Mouse (Mus musculus): Measurements from ENCODE around the gene Sash3.

Gene Sash3

DNA sequence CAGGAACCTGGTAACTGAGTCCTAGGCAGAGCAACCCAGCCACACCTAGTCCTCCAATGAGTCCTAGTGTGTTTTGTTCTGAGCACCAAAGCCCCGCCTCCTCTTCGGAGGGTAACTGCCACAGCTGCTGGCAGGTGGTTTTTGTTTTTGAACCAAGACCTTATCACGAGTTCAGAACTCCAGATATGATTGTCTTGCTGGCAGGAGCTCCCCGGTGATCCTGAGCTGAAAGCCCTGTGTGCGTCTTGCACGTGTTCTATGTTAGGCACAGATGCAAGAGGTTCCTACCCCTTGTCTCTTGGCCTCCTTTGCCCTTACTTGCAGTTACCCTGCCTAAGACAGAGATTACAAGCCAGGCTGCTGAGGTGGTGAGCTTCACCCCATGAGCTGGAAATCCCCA lies 4.8 kb upstream of the Sash3 start:
- DNase-seq, result no peak

DNA sequence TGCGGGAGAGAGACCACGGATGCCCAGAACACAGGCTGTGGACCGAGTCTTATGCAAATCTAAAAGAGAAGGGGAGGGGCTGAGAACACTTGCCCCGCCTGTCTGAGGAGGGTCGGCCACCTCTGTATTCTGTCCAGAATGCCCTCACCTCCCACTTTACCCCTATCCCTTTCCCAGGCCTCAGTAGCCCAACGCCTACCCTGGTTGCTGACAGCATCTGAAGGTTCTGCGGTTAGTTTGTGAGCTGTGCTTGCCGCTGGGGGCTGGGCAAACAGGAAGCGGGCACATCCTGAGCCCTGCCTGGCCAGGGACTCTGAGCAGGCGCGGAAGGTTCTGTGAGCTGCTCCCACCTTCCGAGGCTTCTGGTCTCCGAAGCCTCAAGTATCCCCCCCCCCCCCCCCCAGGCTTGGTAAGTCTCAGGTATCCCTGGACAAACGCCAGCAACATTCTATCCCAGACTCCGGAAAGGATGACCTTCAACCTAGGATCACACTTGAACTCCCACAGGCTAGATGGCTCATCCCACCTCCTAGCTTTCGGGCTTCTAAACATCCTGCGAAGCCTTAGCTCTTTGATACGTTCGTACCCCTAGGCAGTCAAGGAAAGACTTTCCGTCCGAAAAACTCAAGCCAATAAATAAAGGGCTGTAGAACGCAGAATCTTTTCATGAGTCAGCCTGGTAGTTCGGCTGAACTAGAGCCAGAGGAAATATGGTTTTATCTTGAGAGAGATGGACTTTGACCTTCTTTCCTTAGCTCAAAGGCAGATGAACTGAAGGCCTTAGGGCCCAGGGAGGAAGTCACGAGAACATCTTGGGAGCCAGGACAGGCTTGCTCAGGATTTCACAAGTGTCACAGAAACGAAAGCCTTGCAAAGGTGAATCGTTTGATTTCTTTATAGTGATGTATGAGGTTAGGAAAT lies 2.6 kb upstream of the Sash3 start:
- DNase-seq, result no peak

DNA sequence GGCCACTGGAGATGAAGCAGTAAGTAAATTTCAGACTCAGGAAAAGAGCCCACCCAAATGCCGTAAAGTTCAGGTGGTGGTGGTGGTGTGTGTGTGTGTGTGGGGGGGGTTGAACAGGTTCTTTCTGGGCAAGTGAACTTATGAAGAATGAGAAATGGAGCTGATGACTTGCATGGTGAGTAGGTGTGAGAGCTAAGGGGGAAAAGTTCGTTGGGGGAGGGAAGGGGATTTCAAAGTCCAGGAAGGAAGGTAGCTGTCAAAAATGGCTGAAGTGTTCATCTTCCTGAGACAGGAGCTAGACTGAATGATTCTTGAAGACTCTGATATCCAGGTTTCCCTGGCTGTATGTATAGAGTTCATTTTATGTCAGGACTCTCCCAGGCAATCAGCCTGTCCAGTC lies 990 bp downstream of the Sash3 start:
- DNase-seq, result no peak

DNA sequence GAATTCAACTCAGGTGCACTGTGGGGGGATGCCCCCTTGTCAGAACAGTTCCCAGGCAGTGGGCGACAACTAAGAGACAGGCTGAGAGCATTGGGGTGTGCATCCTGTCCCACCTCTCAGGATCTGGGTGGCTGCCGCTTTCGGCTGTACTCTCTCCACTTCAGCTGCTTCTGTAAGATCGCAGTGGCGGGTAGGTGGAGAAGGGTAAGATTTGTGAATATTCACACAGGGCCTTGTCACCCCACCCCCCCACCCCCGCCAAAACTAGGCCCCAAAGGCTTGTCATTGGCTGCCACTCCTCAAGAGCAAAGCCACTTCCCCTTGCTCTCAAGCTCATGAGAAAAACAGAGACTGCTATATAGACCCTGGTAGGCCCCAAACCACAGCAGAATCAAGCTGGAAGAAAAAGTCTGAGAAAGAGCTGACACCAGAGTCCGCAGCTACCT lies 1.5 kb downstream of the Sash3 start:
- no peak for DNase-seq

DNA sequence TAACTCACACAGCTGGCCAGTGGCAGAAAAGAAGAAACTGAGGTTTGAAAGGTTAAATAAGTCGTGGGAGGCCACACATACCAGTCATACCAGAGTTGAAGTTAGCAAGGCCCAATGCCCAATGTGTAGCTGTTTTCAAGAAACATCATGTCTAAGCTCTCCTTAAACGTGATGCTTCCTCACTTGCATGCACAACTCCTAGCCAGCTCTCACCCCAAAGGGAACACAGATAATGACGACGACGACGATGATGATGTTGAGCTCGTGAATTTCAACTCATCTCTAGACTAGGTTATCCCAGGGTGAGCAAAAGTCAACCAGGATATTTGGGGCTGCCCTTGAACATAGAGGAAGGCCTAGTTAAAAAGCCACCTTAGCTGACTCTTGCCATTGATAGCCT lies 5.9 kb downstream of the Sash3 start:
- DNase-seq, result no peak

DNA sequence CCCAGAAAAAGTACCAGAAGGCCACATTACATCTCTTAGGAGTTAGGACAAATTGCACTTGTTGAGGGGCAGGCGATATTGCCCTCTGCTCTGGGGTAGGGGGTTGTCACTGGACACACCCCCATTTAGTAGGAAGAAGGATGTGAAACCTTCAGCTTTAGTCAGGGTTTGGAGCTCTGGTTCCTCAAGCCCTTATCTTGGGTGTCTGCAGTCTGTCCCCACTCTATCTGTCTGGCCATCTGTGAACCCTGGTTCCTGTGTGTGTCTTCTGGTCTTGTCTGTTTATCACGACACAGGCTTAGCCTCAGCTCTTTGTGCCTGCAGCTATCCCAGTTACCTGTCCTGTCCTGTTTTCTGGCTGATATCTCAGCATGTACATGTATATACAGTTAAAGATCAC lies 7.2 kb downstream of the Sash3 start:
- no peak for DNase-seq

DNA sequence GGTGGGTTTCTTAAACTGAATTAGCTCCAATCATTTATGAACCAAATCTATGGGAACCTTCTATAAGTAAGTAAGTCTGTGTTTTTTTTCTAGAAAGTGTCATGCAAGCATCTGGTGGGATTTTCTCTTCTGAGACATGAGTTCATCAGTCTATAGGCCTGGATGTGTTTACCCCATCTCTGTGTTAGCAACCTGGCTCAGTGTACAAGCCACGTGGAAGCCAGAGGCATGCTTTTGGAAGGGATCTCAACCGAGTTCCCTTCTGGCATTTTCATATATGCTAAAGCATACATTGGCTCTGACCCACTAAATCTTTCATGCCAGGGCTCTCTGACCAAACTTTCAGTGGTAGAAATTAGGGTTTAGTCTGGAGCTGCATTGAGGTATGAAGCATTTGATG lies 7.7 kb downstream of the Sash3 start:
- no peak for DNase-seq

DNA sequence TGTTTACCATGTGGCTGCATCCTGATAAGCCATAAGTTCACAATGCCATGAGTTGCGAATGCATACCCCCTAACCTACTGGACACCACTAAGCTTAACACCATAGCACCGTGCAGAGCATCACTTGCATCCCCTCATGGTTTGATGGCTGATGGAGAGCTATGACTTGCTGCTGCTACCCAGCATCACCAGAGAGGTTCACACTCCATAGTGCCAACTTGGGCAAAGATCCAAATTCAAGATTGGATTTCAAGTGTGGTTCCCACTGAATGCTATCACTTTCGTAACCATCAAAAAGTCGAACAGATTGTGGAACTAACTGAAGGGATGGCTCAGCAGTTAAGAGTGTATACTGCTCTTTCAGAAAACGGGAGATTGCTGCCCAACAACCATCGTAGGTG lies 9.3 kb downstream of the Sash3 start:
- DNase-seq, result no peak

DNA sequence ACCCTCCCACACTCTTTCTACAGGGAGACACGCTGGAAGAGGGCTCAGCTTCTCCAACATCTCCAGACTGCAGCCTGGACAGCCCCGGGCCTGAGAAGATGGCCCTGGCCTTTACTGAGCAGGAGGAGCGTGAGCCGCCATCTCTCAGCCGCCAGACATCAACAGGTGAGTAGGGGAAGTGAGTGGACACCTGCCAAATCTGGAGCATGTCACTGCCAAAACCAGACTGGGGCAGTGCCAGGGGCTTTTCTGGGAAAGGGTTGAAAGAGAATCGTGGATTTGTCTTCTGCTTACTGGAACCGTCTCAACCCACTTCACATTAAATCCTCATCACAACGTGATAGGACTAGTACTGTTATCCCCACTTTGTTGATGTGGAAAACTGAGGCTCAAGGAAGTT lies 11.2 kb downstream of the Sash3 start:
- DNase-seq, result no peak

DNA sequence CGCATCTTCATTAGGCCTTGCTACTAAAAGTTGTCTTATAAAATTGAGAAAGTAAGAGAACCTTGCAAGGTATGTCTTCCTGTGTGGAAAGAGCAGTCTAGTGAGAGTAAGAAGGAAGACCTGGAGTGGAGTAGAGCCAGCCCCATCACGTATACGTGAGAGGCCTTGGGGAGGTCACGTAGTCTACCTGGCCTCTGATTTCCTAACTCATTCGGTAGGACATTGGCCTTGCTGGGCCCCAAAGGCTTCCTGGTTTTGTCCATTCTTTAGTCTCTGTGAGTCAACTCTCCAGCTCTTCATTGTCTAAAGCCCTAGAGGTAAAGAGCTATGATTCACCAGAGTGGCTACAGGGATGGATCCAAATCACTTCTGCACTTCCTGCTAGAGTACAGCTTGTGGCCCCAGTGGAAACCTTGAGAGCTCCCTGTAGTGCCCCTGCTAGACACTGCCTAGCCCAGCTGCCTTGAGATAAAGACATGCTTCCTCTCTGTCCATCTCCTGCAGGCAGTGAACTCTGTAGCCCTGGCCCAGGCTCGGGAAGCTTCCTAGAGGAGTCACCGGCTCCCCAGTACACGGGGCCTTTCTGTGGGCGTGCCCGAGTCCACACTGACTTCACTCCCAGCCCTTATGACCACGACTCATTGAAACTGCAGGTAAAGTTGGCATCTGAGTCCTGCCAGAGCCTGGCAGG lies 12.1 kb downstream of the Sash3 start:
- no peak for DNase-seq

DNA sequence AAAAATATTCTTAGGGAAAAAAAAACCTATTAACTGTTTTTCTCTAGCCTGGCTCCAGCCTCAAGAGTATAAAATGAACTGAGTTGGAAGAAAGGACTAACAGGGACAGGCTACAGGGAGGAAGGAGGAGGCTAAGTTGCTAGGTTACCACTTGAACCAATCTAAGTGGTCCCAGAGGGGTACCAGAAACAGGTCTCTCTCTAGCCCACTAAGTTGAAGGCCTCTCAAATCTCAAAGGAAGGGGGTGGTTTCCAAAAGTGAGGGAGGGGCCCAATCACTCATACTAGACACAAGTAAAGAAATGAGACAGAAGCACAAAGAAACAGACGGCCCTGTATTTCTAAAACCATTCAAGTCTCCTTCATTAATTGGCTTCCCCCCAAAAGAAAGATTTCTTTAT lies 23.7 kb downstream of the Sash3 start:
- no peak for DNase-seq

DNA sequence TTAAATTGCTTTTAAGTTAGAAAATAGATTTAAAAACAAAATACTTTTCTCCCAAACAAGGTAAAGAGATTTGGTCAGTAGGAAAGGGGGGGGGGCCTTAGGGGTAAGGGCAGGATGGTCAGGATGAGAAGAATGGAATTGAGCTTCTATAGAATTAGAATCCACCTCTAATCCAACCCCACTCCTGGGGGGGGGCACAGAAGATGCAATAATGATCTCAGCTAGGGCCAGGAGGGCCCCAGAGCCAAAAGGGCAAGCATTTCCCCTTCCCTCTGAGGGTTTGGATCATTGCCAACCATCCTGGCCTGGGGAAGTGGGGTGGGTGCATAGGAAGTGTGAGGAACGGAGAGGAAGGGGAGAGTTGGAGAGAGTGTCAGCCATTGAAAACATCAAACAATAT lies 24.1 kb downstream of the Sash3 start:
- no peak for DNase-seq

DNA sequence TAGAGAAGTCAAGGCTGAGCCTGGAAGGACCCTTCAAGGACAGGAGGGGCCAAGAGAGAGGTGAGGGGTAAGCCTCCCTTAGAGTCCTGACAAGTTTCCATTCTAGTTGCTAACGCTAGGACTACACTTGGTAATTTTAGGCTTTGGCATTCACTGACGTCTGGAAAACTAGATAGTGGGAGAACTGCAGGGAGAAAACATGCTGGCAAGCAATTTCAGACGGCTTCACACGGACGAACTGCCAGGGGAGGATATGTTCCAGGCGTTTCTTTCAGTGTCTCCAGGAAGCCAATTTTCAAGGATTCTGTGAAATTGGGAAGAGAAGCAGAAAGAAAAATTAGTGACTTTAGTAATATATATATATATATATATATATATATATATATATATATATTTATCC lies 35.6 kb downstream of the Sash3 start:
- no peak for DNase-seq

DNA sequence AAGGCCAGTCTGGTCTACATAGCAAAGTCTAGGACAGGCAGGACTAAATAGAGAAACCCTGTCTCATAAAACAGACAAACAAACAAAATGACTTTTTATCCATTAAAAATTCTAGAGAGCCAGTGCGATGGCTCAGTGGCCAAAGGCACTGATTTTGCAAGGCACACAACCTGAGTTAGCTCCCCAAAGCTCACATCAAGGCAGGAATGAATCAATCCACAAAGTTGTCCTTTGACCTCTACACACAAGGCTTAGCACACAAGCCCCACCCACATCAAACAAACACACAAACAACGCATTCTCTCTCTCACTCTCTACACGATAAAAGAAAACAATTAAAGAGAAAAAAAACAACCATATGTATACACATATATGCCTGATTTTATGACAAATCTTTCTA lies 38.5 kb downstream of the Sash3 start:
- DNase-seq, result no peak

DNA sequence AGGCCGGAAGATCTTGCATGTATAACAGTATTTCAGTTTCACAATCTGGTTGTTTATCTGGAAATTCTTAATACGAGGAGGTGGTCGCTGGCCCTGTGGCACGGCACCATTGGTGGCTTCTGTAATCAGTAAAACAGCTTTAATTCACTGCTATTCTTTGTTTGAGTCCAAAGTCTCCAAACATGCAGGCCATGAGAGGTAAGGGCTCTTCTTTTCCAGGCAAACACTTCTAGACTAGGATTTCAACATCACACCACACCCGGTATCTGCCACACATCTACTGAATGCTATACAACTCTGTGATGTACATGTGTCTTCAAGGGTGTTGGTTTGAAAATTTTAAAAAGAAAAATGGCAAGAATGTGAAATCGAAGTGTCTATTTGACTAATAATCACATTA lies 45.0 kb downstream of the Sash3 start:
- no peak for DNase-seq

DNA sequence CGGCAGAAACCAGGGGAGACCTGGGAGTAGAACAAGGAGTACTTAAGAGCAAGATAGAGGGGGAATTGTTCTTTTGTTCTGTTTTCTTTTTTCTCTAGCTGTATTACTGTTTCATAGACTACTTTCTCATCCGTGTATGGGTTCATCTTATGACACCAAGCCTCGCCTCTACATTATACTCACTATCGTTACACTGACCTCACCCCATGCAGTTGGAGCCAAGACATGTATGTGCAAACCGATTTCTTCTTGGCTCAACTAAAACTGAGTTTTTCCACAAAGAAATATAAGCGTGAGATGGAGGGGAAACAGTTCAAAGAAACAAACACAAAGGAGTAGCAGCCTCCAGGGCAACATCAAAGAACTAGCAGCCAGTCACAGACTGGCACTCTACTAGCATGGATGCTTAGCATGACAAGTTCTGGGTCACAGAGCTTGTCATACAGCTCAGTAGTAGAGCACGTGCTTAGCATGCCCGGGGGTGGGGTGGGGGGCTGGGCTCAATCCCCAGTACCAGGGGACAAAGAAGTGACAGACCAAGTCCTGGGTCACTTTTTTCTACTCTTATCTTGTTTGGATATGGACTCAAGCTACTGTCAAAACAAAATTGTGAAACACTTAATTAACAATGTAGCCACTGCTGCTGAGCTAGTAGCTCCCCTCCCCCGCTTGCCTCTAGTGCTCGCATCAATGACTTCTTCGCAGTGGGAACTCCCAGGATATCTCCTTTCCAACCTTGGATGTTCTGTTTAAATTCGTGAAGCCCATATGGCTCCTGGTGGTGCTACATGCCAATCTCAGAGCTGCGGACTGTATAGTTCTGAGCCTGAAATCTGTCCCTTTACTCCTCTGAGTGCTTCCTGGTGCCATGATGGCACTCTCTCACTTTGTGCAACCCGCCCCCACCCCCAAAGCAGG lies 47.3 kb downstream of the Sash3 start:
- no peak for DNase-seq

DNA sequence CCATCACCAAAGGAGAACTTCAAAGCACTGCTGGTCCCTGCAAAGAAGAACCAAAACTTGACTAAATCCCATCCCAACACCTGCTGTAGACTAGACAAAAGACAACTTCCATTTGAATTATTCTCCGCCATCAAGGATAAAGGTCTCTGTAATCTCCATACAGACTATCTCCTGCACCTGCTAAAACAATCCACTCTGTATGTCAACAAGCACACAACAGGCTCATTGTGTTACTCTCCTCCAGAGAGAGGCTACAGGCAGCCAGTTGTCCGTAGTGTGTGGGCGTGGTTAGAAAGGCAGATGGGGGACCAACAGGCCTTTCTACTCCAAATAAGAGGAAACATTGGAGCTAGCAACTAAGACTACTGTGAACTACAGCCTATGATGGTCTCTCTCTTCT lies 51.6 kb downstream of the Sash3 start:
- no peak for DNase-seq

DNA sequence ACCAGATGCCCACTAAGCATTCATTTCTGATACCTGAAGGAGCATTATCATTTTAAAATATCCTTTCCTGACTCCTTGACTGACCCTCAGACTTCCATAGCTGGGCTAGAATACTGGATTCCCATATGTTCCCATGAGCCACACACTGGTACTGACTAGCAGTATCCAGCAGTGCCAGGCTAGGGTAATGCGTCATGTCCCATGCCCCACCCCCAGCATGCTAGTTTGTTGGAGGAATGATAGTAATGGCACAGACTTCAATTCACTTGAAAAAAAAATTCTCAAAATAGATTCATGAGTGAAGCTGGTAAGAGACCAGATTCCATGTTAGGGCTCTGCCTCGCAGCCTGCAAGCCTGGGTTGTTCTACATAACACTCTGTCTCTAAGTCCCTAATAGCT lies 52.8 kb downstream of the Sash3 start:
- DNase-seq, result no peak

DNA sequence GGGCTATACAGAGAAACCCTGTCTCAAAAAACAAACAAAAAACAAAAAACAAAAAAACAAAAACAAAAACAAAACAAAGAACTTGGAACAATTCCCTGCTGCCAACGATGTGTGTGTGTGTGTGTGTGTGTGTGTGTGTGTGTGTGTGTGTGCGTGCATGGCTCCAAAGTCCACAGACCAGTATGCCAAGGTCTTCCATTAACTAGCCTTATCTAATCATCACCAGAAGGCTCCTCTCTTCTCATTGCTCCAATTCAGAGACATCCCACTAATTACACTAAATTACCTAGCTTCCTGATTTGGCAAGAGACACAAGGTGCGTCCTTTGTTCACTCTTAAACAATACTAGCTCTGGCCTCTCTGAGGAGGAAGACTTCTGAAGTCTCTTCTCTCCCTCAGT lies 54.5 kb downstream of the Sash3 start:
- DNase-seq, result no peak

DNA sequence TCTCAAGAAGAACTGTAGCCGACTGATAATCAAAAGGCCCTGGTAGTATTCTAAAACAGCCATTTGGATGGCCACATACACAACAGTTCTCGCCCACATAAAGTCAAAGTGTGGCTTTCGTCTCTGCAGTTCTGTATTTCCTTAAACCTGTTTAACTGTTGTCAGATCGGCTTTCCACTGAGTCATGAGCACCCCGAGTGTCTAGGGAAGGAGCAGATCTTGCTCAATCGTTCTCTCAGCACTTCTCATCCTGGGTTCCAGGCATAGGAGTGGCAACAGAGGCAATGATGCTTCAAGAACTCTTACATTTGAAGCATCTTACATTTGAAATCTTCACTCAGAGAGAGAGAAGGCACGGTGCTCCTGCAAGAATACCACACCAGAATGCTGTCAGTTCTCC lies 55.7 kb downstream of the Sash3 start:
- DNase-seq, result no peak

DNA sequence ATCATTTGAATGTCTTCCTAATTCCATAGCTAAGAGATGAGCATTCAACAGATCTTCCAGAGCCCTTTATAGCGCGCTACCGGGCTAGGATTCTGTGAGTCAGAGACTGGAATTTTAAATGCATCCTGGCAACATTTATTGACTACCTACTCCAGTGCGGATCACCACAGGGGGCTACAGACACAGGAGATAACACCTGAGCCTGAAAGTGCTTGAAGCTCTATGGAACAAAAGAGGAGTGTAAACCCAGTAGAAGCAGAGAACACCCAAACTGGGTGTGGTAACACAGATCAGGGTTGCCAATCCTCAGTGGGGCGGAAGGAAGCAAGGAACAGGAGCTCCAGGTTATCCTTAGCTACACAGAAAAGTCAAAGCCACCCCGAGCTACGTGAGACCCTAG lies 56.2 kb downstream of the Sash3 start:
- no peak for DNase-seq

DNA sequence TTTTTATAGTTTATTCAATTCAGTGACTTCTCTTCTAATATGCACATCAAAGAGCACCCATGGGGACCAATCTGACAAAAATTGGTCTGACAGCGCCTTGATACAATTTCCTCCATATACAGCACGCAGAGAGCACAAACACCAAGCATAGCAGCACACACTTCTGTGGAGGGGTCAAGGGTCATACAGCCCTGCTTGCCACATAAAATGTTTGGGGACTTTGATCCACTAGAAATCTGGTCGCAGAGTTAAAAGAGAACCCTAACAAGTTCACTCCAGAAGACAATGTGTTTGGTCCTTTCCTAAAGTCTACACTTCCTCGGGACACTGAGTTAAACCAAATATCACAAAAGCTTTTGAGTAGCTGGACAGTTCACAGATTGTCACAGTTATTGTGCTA lies 56.8 kb downstream of the Sash3 start:
- no peak for DNase-seq

DNA sequence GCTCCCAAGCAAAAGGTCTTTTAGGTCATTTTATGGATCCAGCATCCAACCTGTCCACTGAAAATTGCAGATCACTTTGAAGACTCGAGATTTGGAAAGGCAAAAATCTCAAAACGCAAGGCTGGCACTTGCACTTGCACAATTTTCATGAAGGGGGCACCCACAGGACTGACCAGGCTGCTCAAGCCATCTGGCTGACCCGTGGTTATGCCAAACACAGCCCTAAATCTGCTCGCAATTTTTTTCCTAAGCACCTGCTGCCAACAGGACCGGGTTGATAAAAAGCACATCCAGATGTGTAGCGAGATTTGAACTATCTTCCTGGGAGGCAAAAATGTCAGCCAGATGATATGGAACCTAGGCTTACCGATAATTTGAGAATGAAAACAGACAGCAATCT lies 57.5 kb downstream of the Sash3 start:
- peak; percentile 33 for DNase-seq

Data from cerebellum, adult 8-10 months (tissue).